Mouse (Mus musculus): ENCODE measurements at regions not wholly inside any gene's neighbourhood (a gene's known extent, or its start where the extent isn't known, plus 50 kb on each side); places are given as distances from the start of the nearest gene placed in this dataset.

- 83% methylated on average over 10 of the region's 10 CpGs for WGBS
- H3K9me3 ChIP-seq = no peaks in the 10 kb centered on the region
- H3K27ac ChIP-seq = no peak overlapping the region
- no peaks in the 10 kb centered on the region for H3K27me3 ChIP-seq (ENCODE audit: insufficient read depth, poor library complexity, severe bottlenecking)
- no peaks in the 10 kb centered on the region for H3K4me1 ChIP-seq
- H3K36me3 ChIP-seq = no peaks in the 10 kb centered on the region
- H3K4me3 ChIP-seq = no peak overlapping the region
- no peak for DNase-seq (ENCODE audit: low spot score)
These were observed 91.6 kb upstream of the Mapk10 start for GRCm38 (mm10) chr5:103302744-103303143.

- Histone ChIP-seq H3K36me3 (no peaks in the 10 kb centered on the region), H3K4me3 (no peak overlapping the region), H3K27ac (no peak overlapping the region), H3K27me3 (ENCODE audit: insufficient read depth, poor library complexity, severe bottlenecking) (no peaks in the 10 kb centered on the region), H3K4me1 (no peaks in the 10 kb centered on the region), H3K9me3 (no peaks in the 10 kb centered on the region)
- DNase-seq (ENCODE audit: low spot score) = no peak
- WGBS = 68% methylated on average over 3 of the region's 3 CpGs
These were observed 90.2 kb upstream of the Mapk10 start for GRCm38 (mm10) chr5:103301303-103301702.

GRCm38 (mm10) chr5:103293953-103294352, 82.8 kb upstream of the Mapk10 start:
- 87% methylated on average over 3 of the region's 3 CpGs for WGBS
- Histone ChIP-seq H3K9me3 (no peaks in the 10 kb centered on the region), H3K4me3 (no peak overlapping the region), H3K27me3 (ENCODE audit: insufficient read depth, poor library complexity, severe bottlenecking) (no peaks in the 10 kb centered on the region), H3K36me3 (no peaks in the 10 kb centered on the region), H3K27ac (no peak overlapping the region), H3K4me1 (no peaks in the 10 kb centered on the region)
- no peak for DNase-seq (ENCODE audit: low spot score)

DNA sequence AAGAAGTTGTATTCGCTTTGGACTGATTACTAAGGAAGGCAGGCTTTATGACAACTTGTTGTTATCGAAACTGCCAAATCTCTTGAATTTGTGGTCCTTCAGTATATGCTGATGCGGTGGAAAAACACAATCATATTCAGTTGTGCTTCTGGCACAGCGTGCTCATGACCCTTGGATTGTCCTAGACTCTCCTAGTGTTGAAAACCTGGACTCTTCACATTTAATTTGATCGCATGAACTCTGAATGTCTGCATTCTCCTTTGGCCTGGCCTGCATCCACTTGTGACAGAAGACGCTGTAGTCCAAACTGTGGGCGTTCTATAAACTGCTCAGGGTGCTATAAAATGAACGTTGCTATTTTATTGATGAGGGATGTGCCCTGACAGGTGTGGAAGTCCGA, 80.6 kb upstream of the Mapk10 start:
- Histone ChIP-seq H3K4me1 (no peaks in the 10 kb centered on the region), H3K27ac (no peak overlapping the region), H3K4me3 (no peak overlapping the region), H3K36me3 (no peaks in the 10 kb centered on the region), H3K9me3 (no peaks in the 10 kb centered on the region), H3K27me3 (ENCODE audit: insufficient read depth, poor library complexity, severe bottlenecking) (no peaks in the 10 kb centered on the region)
- 86% methylated on average over 9 of the region's 9 CpGs for WGBS
- no peak for DNase-seq (ENCODE audit: low spot score)

- no peak for DNase-seq (ENCODE audit: low spot score)
- Histone ChIP-seq H3K4me1 (no peaks in the 10 kb centered on the region), H3K9me3 (no peaks in the 10 kb centered on the region), H3K27me3 (ENCODE audit: insufficient read depth, poor library complexity, severe bottlenecking) (no peaks in the 10 kb centered on the region), H3K36me3 (no peaks in the 10 kb centered on the region), H3K27ac (no peak overlapping the region), H3K4me3 (no peak overlapping the region)
- 88% methylated on average over 8 of the region's 8 CpGs for WGBS
These were observed 80.1 kb upstream of the Mapk10 start for GRCm38 (mm10) chr5:103291219-103291618.

GRCm38 (mm10) chr5:103269206-103269605, 58.1 kb upstream of the Mapk10 start:
- Histone ChIP-seq H3K36me3 (no peaks in the 10 kb centered on the region), H3K4me1 (no peaks in the 10 kb centered on the region), H3K27me3 (ENCODE audit: insufficient read depth, poor library complexity, severe bottlenecking) (no peaks in the 10 kb centered on the region), H3K9me3 (no peaks in the 10 kb centered on the region), H3K27ac (no peak overlapping the region), H3K4me3 (no peak overlapping the region)
- DNase-seq (ENCODE audit: low spot score) = no peak
- WGBS = 83% methylated on average over 6 of the region's 6 CpGs

DNA sequence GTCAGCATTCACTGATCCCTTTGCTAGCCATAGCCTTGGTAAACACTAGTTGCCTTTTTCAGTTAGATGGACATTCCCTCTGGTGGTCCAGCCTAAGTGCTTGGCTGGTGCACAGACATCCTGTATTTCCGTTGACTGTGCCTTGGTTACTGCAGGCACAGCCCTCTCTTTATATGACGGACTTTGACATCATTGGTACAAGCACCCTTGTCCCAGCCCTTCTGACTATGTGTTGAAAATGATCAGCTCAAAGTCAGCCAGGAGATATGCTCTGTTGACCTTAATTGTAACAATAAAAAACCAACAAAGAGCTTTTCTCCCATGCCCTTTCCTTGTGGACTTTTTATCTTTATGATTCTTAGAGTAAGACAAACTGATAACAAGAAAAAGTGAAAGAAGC, 53.8 kb upstream of the Mapk10 start:
- H3K36me3 ChIP-seq = no peaks in the 10 kb centered on the region
- no peak for DNase-seq (ENCODE audit: low spot score)
- H3K4me1 ChIP-seq = no peaks in the 10 kb centered on the region
- no peaks in the 10 kb centered on the region for H3K27me3 ChIP-seq (ENCODE audit: insufficient read depth, poor library complexity, severe bottlenecking)
- H3K27ac ChIP-seq = no peak overlapping the region
- 74% methylated on average over 2 of the region's 2 CpGs for WGBS
- no peak overlapping the region for H3K4me3 ChIP-seq
- no peaks in the 10 kb centered on the region for H3K9me3 ChIP-seq

DNA sequence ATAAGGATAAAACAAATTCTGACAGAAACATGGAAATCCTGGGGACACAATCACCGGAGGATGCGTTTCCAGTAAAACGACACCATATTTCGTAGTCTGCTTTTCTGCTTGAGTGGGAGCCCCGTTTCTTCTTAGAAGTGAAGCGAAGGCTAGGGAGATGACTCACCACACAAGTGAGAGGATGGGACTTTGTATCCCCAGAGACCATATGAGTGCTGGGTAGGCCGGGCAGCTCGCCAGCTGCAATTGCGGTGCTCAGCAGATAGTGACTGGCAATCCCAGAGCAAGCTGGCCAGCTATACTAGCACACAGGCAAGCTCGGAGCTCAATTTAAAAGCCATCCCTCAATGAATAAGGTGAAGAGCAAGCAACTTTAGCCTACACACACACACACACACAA, 50.3 kb upstream of the Mapk10 start:
- Histone ChIP-seq H3K4me3 (no peak overlapping the region), H3K27me3 (ENCODE audit: insufficient read depth, poor library complexity, severe bottlenecking) (no peaks in the 10 kb centered on the region), H3K27ac (no peak overlapping the region), H3K9me3 (no peaks in the 10 kb centered on the region), H3K4me1 (no peaks in the 10 kb centered on the region), H3K36me3 (no peaks in the 10 kb centered on the region)
- no peak for DNase-seq (ENCODE audit: low spot score)
- WGBS = 85% methylated on average over 10 of the region's 10 CpGs
